Mouse (Mus musculus) midbrain, embryonic 13.5 days (tissue): Measurements from ENCODE around the gene Sestd1. TPM values are rescaled to one million over a fixed set of nuclear protein-coding genes. Genes with fewer than 3 reads are reported as not detected.

ENCODE experiments used
- ATAC-seq: fragments of 200-750 bp; cut with Nextera tagmentation; 2 replicates; pipeline ENCODE4 v1.8.0; 2017; ENCODE audit warnings: mild to moderate bottlenecking, moderate TSS enrichment, moderate library complexity
- H3K27ac ChIP-seq: fragments of 300-500 bp; sonication (generic); 2 replicates; pipeline ENCODE4 v1.5.1; 2015; ENCODE audit warnings: inconsistent platforms, mild to moderate bottlenecking, moderate library complexity
- H3K27me3 ChIP-seq: fragments of 300-500 bp; sonication (generic); 2 replicates; pipeline ENCODE4 v1.6.1; 2015; ENCODE audit warnings: mild to moderate bottlenecking, inconsistent platforms
- H3K36me3 ChIP-seq: fragments of 300-500 bp; sonication (generic); 2 replicates; pipeline ENCODE4 v1.6.1; 2015; ENCODE audit warnings: mild to moderate bottlenecking, inconsistent platforms
- H3K4me1 ChIP-seq: fragments of 300-500 bp; sonication (generic); replicated peaks from 2 replicates; pipeline ENCODE4 v1.6.1; 2015; ENCODE audit warnings: inconsistent platforms
- H3K4me2 ChIP-seq: fragments of 300-500 bp; sonication (generic); replicated peaks from 2 replicates; pipeline ENCODE4 v1.6.1; 2015; ENCODE audit warnings: moderate library complexity, mild to moderate bottlenecking, inconsistent platforms
- H3K4me3 ChIP-seq: fragments of 300-500 bp; sonication (generic); replicated peaks from 2 replicates; pipeline ENCODE4 v1.5.1; 2015; ENCODE audit warnings: mild to moderate bottlenecking, inconsistent platforms
- H3K9ac ChIP-seq: fragments of 300-500 bp; sonication (generic); replicated peaks from 2 replicates; pipeline ENCODE4 v1.6.1; 2015; ENCODE audit warnings: mild to moderate bottlenecking, inconsistent platforms
- H3K9me3 ChIP-seq: fragments of 300-500 bp; sonication (generic); 2 replicates; pipeline ENCODE4 v1.6.1; 2016; ENCODE audit warnings: mild to moderate bottlenecking, inconsistent platforms
- WGBS: fragments of 180-500 bp; shearing (Covaris S2); methylation state at CpG from one replicate; pipeline ENCODE4 v1.1.7; 2015; 5-methylcytosine and 5-hydroxymethylcytosine counted together
- polyA plus RNA-seq: library from polyadenylated mRNA; unstranded; fragments of >200 nt; fragmentation: Nextera tagmentation; extraction: Ambion mirVana; gene quantifications from 2 replicates; pipeline ENCODE4 v1.2.1, GENCODE M21; 2015

Sestd1 gene
- polyA plus RNA-seq, 1 experiment from 2014 or later: 28.2 TPM

- Histone ChIP-seq H3K9ac (no peak overlapping the region), H3K4me2 (no peak overlapping the region), H3K36me3 (no peaks in the 10 kb centered on the region), H3K9me3 (no peaks in the 10 kb centered on the region), H3K4me3 (no peak overlapping the region), H3K27me3 (no peaks in the 10 kb centered on the region), H3K4me1 (peaks cover 47% of the 10 kb centered on the region), H3K27ac (peak overlapping the region; percentile 25; the same call in 1 of the 2 replicates)
- WGBS: 80% methylated on average over 5 of the region's 5 CpGs
- no peak for ATAC-seq
Observed at GRCm38 (mm10) chr2:77268612-77269239, 11.7 kb downstream of the Sestd1 start.

DNA sequence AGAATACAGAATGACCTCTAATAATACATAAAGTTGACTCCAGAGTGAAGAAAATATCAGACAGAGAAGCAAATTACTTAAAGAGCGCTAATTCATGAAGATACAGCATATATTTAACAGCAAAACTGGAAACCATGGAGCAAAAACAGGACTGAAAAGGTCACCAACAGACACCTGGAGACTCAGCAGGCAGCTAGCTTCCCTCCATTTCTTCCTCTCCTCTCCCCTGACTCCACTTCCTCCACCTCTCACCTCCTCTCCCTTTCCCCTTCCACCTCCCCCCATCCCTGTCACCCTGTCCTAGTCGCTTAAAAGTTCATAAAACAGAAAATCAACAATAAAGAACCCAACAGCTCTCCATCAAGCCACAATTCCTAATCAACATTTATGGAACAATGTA lies 13.5 kb downstream of the Sestd1 start:
- Histone ChIP-seq H3K4me3 (no peak overlapping the region), H3K4me2 (no peak overlapping the region), H3K27me3 (no peaks in the 10 kb centered on the region), H3K27ac (no peak overlapping the region), H3K36me3 (no peaks in the 10 kb centered on the region), H3K9ac (no peak overlapping the region), H3K4me1 (peaks cover 55% of the 10 kb centered on the region), H3K9me3 (no peaks in the 10 kb centered on the region)
- WGBS: 89% methylated on average over 2 of the region's 2 CpGs
- no peak for ATAC-seq

GRCm38 (mm10) chr2:77266011-77266410 lies 14.4 kb downstream of the Sestd1 start:
- no peak overlapping the region for H3K9ac ChIP-seq
- H3K4me2 ChIP-seq: no peak overlapping the region
- peaks cover 60% of the 10 kb centered on the region for H3K4me1 ChIP-seq
- no peak overlapping the region for H3K27ac ChIP-seq
- ATAC-seq: no peak
- H3K27me3 ChIP-seq: no peaks in the 10 kb centered on the region
- no peaks in the 10 kb centered on the region for H3K36me3 ChIP-seq
- 86% methylated on average over 3 of the region's 3 CpGs for WGBS
- H3K4me3 ChIP-seq: no peak overlapping the region
- no peaks in the 10 kb centered on the region for H3K9me3 ChIP-seq

- H3K36me3 ChIP-seq: no peaks in the 10 kb centered on the region
- H3K4me1 ChIP-seq: peaks cover 57% of the 10 kb centered on the region
- H3K4me2 ChIP-seq: no peak overlapping the region
- no peak overlapping the region for H3K27ac ChIP-seq
- H3K9me3 ChIP-seq: no peaks in the 10 kb centered on the region
- no peak overlapping the region for H3K4me3 ChIP-seq
- ATAC-seq: no peak
- H3K27me3 ChIP-seq: no peaks in the 10 kb centered on the region
- WGBS: 78% methylated on average over 7 of the region's 7 CpGs
- H3K9ac ChIP-seq: no peak overlapping the region
Observed at GRCm38 (mm10) chr2:77265301-77265700, 15.1 kb downstream of the Sestd1 start.

GRCm38 (mm10) chr2:77264550-77264949 lies 15.8 kb downstream of the Sestd1 start:
- Histone ChIP-seq H3K36me3 (no peaks in the 10 kb centered on the region), H3K4me1 (peaks cover 55% of the 10 kb centered on the region), H3K9ac (no peak overlapping the region), H3K9me3 (no peaks in the 10 kb centered on the region), H3K27me3 (no peaks in the 10 kb centered on the region), H3K4me3 (no peak overlapping the region), H3K27ac (no peak overlapping the region), H3K4me2 (no peak overlapping the region)
- 0 out of 2 replicates have a peak, but pooled peaks have one; percentile 35 for ATAC-seq
- 81% methylated on average over 6 of the region's 6 CpGs for WGBS

- no peaks in the 10 kb centered on the region for H3K27me3 ChIP-seq
- no peak overlapping the region for H3K4me3 ChIP-seq
- ATAC-seq: no peak
- WGBS: 51% methylated on average over 11 of the region's 11 CpGs
- H3K4me1 ChIP-seq: peaks cover 47% of the 10 kb centered on the region
- H3K9me3 ChIP-seq: no peaks in the 10 kb centered on the region
- no peaks in the 10 kb centered on the region for H3K36me3 ChIP-seq
- H3K27ac ChIP-seq: no peak overlapping the region; the same call in 1 of the 2 replicates
- no peak overlapping the region for H3K4me2 ChIP-seq
- H3K9ac ChIP-seq: no peak overlapping the region
Observed at GRCm38 (mm10) chr2:77263477-77264435, 16.6 kb downstream of the Sestd1 start.

- WGBS: 90% methylated on average over 4 of the region's 4 CpGs
- no peaks in the 10 kb centered on the region for H3K27me3 ChIP-seq
Observed at GRCm38 (mm10) chr2:77260134-77260533, 20.3 kb downstream of the Sestd1 start.

GRCm38 (mm10) chr2:77253227-77253626 lies 27.2 kb downstream of the Sestd1 start:
- 94% methylated on average over 6 of the region's 6 CpGs for WGBS
- no peak for ATAC-seq

More at GRCm38 (mm10) chr2:77260134-77260533, 20.3 kb downstream of the Sestd1 start:
- Histone ChIP-seq H3K36me3 (no peaks in the 10 kb centered on the region), H3K9me3 (no peaks in the 10 kb centered on the region), H3K27ac (no peak overlapping the region), H3K4me1 (peaks cover 40% of the 10 kb centered on the region), H3K9ac (no peak overlapping the region), H3K4me3 (no peak overlapping the region), H3K4me2 (no peak overlapping the region)
- ATAC-seq: no peak

DNA sequence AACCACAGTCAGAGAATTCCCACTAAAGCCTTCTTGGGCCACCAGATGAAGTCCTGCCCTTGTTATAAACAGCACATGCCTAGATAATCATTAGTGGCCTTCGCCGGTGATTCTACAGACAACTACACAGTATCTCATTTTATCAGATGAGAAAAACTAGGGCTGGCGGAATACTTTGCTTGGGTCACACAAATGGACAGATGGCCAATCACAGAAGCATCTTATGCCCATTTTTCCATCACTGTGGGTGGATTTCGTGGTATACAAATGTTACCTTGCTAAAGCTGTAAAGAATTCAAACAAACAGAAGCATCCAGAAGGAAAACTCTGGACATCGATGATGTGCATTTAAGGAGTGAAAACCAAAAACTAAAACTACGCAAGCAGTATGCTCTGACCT lies 28.7 kb downstream of the Sestd1 start:
- no peak overlapping the region for H3K4me3 ChIP-seq
- ATAC-seq: no peak
- peaks cover 17% of the 10 kb centered on the region for H3K4me1 ChIP-seq
- H3K9me3 ChIP-seq: no peaks in the 10 kb centered on the region
- H3K36me3 ChIP-seq: no peaks in the 10 kb centered on the region
- 97% methylated on average over 6 of the region's 6 CpGs for WGBS
- H3K9ac ChIP-seq: no peak overlapping the region
- H3K4me2 ChIP-seq: no peak overlapping the region
- no peak overlapping the region for H3K27ac ChIP-seq
- no peaks in the 10 kb centered on the region for H3K27me3 ChIP-seq

More at GRCm38 (mm10) chr2:77253227-77253626, 27.2 kb downstream of the Sestd1 start:
- no peaks in the 10 kb centered on the region for H3K9me3 ChIP-seq
- no peaks in the 10 kb centered on the region for H3K27me3 ChIP-seq
- H3K4me2 ChIP-seq: no peak overlapping the region
- H3K9ac ChIP-seq: no peak overlapping the region
- no peaks in the 10 kb centered on the region for H3K36me3 ChIP-seq
- H3K4me1 ChIP-seq: peaks cover 23% of the 10 kb centered on the region
- H3K27ac ChIP-seq: no peak overlapping the region
- H3K4me3 ChIP-seq: no peak overlapping the region

- Histone ChIP-seq H3K36me3 (no peaks in the 10 kb centered on the region), H3K4me3 (no peak overlapping the region), H3K27me3 (no peaks in the 10 kb centered on the region), H3K27ac (peak overlapping the region; percentile 44), H3K4me2 (no peak overlapping the region), H3K4me1 (peaks cover 23% of the 10 kb centered on the region), H3K9me3 (no peaks in the 10 kb centered on the region), H3K9ac (no peak overlapping the region)
- WGBS: 39% methylated on average over 8 of the region's 8 CpGs
- ATAC-seq: peak; percentile 66; the same call in 1 of the 2 replicates
Observed at GRCm38 (mm10) chr2:77249771-77250681, 30.4 kb downstream of the Sestd1 start.

DNA sequence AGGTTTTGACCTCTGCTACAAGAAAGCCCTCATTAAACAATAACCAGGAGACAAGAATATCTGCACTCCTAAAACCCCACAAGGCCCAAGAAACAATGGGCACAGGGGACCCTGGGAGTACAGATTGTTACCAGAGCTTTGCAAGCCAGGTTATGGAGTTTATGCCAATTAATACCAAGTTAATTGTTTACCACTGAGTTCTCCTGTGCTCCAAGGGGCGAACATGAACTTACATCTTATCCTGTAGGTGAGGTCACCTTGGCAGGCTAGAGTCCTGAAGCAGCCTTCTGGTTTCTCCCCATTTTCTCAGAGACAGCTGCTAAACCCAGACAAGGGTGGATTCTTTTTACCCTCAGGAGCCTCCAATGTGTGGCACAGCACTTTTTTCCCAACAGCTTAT lies 32.0 kb downstream of the Sestd1 start:
- Histone ChIP-seq H3K27me3 (no peaks in the 10 kb centered on the region), H3K4me1 (peaks cover 22% of the 10 kb centered on the region), H3K36me3 (peaks cover 11% of the 10 kb centered on the region), H3K9me3 (no peaks in the 10 kb centered on the region; the same call in 1 of the 2 replicates), H3K4me3 (no peak overlapping the region), H3K4me2 (no peak overlapping the region), H3K27ac (no peak overlapping the region), H3K9ac (no peak overlapping the region)
- WGBS: 93% methylated on average over 1 of the region's 1 CpGs
- ATAC-seq: no peak
